Mouse (Mus musculus): Measurements from ENCODE around the gene Eif1ad.

- TF ChIP-seq CTCF (IDR thresholded peaks at IDR 0.05; ENCODE audit: low read depth) (peak; percentile 89), EP300 (IDR thresholded peaks at IDR 0.05; ENCODE audit: low read depth) (0 out of 2 replicates have a peak, but pooled peaks have one; percentile 20)
Observed at GRCm38 (mm10) chr19:5407133-5407532, 40.6 kb downstream of the Eif1ad start.

Data from liver, postnatal 0 days (tissue).